Mouse (Mus musculus) small intestine, adult 2 months (tissue): ENCODE results near the gene Fam207a.

ENCODE experiments used
- CTCF ChIP-seq: fragments of 200-500 bp; IDR thresholded peaks from 2 replicates; pipeline ENCODE4 v1.5.1; 2012; ENCODE audit warnings: low read depth, mild to moderate bottlenecking, control low read depth, inconsistent platforms, low read length, moderate library complexity, mixed read lengths; ENCODE audit not compliant: insufficient replicate concordance, insufficient read length; ENCODE audit errors: extremely low read depth
- POLR2A ChIP-seq: fragments of 200-500 bp; IDR thresholded peaks from 2 replicates; pipeline ENCODE4 v1.6.1; 2012; ENCODE audit warnings: low read depth, mild to moderate bottlenecking, control low read depth, inconsistent platforms, low read length, moderate library complexity

DNA sequence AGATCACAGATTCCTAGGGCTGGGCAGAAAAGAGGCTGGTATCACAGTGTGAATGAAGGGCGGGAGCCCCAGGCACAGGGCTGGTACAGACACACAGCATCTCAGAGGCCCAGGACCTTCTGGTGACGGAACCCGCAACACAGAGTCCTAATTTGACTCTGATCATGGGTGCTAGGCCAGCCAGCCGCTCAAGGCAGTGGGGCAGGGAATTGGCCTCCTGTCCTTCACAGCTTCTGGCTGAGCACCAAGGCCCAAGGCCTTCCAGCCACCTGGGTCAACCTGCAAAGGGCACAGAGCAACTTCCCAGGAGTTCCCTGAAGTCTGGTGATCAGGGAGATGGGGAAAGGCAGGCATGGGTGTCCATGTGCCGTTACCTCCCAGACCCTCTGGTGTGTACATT, 2.2 kb upstream of the Fam207a start:
- no peak for TF ChIP-seq CTCF
- TF ChIP-seq POLR2A = no peak
